Mouse (Mus musculus): ENCODE measurements around the gene Cfdp1.

The Cfdp1 gene

DNA sequence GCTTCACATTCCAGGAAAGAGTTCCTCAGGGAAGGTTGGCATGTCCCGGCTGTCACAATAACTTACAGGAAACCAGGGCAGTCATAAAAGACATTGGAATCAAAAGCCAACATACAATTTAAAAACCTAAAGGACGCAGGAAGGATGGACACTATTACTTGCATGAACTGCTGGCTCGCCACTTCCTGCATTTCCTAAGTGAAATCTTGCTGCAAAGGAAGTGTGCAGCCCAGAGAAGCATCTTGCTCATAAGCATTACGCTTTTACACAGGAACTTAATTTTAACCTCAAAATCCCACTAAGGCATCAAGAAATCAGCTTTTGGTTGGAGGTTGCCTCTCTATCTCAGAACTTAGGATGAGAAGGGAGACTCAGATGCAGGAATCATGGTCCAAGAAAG, 9.2 kb upstream of the Cfdp1 start:
- CTCF ChIA-PET: no interaction called here

DNA sequence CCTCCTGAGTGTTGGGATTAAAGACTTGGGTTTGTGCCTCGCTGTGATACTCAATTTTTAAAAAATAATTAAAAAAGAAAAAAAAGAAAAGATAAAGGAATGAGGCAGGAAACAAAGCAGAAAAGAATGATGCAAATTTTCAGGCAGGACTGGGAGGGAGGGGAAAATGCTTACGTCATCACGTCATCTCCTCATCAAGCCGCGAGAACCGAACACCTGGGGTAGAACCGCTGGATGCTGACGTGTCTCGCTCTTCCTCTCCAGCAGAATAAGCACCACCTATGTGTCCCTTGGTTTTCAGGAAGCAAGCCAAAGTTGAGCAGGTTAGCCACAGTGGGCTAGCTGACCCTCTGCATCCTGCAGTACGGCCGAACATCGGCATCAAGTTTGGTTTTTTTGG, 1.9 kb upstream of the Cfdp1 start:
- CTCF ChIA-PET: no interaction called here

DNA sequence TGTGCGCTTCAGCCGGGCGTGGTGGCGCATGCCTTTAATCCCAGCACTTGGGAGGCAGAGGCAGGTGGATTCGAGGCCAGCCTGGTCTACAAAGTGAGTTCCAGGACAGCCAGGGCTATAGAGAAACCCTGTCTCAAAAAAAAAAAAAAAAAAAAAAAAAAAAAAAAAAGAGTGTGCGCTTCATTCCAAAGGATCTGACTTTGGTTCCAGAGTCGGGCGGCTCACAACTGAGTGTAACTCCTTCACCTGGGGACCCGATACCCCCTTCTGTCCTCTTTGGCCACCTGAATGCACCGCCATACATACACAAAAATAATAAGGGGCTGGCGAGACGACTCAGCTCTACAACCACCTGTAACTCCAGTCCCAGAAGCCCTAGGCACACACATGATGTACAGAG, 872 bp downstream of the Cfdp1 start:
- CTCF ChIA-PET: interaction anchor here (0.7 to 1.2 kb wide), 2 partner anchors 24 to 591 kb away, joined by 3 to 16 read pairs; no protein-coding TSS in a partner anchor

DNA sequence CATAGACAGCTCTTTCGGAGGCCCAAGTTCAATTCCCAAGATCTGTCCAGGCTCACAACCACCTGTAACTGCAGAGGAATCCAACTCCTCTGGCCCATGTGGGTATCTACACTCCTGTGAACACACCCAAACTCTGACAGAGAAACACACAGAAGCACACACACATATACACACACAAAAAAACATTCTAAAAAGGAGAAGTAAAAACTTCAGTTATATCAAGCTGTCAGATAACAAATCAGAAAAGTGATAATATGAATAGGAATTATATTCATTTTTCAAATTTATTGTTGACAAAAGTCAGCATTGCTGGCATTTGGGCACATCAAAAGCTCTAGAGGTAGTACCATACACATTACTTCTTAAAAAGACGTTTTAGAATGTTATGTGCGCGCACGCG, 7.3 kb downstream of the Cfdp1 start:
- CTCF ChIA-PET: interaction anchor here (0.5 kb wide), 1 partner anchor 10 kb away, joined by 3 read pairs; no protein-coding TSS in a partner anchor

DNA sequence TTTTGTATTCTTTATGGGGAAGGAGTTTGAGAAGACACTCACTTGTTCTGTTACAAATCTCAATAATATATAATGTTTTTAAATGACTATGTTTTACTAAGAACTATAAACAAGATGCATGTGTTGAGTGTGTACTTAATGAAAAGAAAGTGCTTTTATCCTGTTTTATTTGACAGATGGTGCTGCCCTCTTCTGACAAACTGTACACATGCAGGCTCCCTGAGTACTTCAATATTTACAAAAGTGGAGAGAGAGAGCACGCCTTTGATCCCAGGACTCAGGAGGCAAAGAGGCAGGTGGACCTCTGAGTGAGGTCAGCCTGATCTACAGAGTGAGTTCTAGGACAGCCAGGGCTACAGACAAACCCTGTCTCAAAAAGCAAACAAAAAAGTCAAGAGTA, 18.6 kb downstream of the Cfdp1 start:
- CTCF ChIA-PET: no interaction called here

DNA sequence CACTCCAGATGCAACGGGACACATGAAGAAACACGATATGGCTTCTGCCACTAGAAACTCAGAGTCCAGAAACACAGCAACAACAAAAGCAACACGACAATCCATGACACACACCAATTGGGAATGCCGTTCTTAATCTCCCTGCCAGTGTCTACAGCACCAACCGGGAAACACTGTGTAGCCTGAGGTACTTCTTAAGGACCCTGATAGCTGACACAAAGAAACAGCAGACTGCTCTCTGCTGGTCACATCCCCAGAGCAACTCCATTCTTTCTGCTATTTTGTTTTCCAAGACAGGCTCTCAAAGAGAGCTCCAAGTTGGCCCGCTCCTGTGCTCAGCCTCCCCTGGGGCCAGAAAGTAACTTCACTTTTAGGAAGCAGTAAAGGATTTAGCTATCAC, 20.1 kb downstream of the Cfdp1 start:
- CTCF ChIA-PET: no interaction called here

DNA sequence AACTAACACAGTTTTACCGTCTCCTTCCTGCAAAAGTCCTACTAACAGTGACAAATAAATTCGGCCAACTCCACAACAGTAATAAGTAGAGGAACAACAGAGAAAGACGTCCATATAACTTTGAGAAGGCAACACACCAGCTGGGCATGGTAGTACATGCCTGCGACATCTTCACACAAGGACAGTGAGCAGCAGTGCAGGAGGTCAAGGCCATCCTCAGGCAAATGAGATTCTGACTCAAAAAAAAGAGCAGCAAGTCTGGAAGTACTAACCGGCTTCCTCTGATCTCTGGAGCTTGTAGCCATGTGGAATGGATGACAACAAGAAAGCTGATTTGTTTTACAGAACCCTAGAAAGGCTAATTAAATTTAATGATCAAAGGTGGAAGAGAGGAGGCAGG, 21.1 kb downstream of the Cfdp1 start:
- CTCF ChIA-PET: no interaction called here

DNA sequence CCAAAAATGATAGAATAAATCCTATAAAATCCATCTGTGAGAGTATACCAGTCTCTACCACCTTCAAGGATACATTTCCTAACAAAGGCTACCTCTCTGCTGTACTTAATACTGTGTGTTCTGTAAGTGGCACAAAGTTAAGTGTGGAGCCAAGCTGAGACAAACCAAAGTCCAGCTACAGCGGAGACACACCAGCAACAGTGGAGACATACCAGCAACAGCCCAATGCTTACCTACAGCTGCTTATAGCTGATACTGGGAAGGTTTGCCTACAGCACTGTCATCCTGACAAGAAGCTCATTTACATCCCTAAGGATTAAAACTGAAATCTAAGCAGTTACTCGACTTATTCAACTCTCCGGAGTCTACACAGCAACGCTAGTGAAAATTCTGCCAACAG, 22.1 kb downstream of the Cfdp1 start:
- CTCF ChIA-PET: no interaction called here

DNA sequence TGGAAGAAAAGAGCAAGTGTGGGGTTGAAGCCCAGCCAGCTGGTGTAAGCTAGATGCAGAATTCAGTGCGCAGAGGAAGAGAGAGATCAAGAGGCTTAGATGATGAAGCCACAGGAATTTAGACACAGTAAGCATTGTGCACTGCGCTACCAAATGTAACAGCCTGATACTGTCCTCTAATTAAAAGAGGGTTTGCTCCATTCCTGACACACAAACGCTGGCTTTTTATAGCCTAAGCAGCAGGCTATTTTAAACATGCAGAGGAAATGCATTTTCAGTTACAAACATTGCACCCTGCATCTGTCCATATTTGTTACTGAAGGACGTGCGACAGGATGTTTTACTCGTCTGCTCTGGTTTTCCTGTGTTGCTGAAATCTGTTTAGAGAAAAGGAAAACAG, 25.5 kb downstream of the Cfdp1 start:
- CTCF ChIA-PET: no interaction called here

DNA sequence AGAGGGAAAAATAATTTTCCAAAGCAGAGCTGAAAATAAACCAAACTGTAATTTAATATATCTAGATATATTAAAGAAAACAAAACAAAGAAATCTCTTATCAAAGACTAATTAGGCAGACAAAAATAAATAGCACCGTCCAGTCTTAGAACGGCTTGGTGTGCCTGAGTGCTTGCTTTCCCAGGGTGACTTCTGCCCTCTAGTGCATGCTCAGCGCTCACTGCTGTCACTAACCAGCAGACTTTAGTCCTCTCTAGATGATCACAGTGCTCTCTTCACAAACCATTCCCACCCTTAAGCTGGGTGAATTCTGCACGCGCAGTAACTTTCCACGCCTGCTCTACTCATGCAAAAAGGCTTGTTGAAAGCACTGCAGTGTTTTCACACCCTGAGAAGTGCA, 28.9 kb downstream of the Cfdp1 start:
- CTCF ChIA-PET: interaction anchor here (0.5 to 1.2 kb wide), 3 partner anchors 107 to 210 kb away, joined by 3 to 4 read pairs (median 3); no protein-coding TSS in a partner anchor

DNA sequence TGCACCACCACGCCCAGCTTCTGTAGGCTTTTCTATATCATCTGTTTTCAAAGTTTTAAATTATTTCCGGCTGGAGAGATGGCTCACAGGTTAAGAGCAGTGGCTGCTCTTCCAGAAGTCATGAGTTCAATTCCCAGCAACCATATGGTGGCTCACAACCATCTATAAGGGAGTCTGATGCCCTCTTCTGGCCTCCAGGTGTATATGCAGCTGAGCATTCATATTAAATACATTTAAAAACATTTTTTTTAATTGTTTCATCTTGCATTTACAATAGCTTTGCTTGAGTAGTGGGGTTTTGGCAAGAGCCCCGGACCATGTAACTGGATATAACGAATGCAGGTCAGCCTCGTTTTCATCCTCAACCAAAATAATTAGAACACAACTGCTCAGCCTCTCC, 29.8 kb downstream of the Cfdp1 start:
- CTCF ChIA-PET: interaction anchor here (1.2 kb wide), 1 partner anchor 211 kb away, joined by 3 read pairs; no protein-coding TSS in a partner anchor

DNA sequence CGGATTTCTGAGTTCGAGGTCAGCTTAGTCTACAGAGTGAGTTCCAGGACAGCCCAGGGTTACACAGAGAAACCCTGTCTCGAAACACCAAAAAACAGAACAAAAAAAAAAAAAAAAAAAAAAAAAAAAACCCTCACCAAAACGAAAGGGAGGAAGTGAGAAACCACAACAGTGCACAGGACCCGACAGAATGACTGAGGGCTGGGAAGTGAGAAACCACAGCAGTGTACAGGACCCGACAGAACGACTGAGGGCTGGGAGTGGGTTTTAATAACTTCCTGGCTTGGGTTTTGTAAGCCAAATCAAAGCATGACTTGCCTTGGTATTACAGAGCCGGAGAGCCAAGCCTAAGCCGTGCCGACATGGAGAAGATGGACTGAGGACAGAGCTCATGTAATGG, 32.9 kb downstream of the Cfdp1 start:
- CTCF ChIA-PET: interaction anchor here (0.8 to 1.3 kb wide), 2 partner anchors 9 to 109 kb away, joined by 3 read pairs; no protein-coding TSS in a partner anchor

DNA sequence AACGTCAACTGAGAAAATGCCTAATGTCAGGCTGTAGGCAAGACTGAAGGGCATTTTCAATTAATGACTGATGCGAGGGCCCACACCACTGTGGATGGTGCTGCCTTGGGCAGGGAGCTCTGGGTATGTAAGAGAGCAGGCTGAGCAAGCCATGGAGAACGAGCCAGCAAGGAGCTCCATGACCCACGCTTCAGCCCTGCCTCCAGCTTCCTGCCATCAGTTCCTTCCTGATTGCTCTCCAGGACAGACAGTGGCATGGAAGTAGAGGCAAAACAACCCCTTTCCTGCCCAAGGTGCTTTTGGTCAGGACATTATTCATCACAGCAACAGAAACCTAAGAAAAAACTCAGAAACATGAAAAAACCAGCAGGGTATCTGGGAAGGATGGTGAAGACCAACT, 33.4 kb downstream of the Cfdp1 start:
- CTCF ChIA-PET: interaction anchor here (0.7 kb wide), 1 partner anchor 57 kb away, joined by 3 read pairs; no protein-coding TSS in a partner anchor

DNA sequence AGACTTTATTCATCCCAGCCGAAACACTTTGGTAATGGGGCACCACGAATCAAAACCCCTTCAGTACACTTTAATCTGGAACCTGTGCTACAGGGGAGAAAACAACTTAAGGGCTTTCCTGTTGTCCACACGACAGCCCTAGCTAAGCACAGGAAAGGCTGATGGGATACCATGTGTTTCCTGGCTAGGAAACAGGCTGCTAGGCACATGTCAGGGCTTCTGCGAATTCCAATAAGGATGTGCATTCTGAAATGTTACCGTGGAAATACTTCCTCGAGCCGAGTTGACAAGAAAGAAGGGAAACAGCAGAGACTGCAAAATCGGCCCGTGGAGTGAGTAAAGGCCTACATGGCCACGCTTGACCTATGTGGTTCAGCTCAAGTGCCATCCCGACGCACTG, 34.1 kb downstream of the Cfdp1 start:
- CTCF ChIA-PET: interaction anchor here (0.7 kb wide), 1 partner anchor 56 kb away, joined by 3 read pairs; no protein-coding TSS in a partner anchor

DNA sequence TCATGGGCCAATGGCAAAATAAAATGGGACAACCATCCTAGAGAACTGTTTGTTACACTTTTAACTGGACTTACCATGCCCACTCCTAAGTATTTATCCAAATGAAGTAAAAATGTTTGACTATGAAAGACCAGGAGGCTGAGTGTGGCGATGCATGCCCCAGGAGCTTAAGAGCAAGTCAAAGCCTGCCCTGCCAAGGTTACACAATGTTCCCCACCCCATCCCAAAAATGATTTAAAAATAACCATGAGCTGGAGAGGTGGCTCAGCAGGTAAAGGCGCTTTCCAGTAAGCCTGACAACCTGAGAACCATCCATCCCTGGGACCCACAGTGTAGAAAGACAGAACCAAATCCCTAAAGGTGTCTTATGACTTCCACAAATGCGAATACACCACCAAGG, 35.5 kb downstream of the Cfdp1 start:
- CTCF ChIA-PET: interaction anchor here (0.6 kb wide), 1 partner anchor 819 kb away, joined by 3 read pairs; no protein-coding TSS in a partner anchor

DNA sequence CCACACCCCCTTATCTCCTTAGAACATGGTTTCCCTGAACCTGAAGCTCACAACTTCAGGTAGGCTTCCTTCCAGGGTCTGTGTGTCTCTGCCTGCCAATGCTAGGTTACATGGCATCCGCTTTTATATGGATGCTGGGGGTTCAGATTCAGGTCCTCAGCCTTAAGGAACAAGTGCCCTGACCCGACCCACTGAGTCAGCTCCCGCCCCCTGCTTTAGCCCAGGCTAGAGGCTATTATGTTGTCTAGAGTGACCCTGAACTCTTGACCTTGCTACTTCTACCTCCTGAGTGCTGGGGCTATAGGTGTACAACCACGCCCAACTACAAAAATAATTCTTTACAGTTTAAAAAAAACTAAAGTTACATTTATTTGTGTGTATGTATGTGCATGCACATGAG, 39.0 kb downstream of the Cfdp1 start:
- CTCF ChIA-PET: no interaction called here

DNA sequence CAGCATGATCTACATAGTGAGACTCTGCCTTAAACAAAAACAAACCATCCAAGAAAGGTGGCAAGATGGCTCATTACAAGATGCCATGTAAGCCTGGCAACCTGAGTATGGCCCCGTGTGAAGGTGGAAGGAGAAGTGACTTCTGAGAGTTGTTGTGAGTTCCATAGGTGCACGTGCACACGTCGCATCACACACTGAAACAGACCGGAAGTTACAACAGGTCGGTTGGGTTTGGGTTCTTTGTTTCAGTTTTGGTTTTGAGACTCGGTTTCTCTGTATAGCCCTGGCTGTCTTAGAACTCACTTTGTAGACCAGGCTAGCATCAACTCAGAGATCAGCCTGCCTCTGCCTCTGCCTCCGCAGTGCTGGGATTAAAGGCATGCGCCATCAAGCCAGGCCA, 40.3 kb downstream of the Cfdp1 start:
- CTCF ChIA-PET: no interaction called here

DNA sequence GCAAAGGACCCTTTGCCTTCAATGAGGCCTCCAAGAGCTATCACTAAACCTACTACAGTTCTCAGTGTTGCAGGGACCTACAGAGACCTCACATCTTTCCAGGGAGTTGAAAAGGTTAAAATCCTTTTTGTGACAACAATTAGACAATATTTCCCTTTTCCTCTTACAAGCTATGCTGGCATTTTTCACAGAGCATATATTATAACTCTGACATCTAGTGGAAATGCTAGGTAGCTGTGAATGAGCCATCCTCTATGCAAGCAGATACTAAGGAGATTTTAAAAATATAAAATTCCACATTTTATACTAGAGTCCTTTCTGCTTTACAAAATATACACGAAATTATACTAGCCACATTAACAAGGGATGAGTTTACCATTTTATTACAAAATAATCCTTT, 41.3 kb downstream of the Cfdp1 start:
- CTCF ChIA-PET: interaction anchor here (0.6 kb wide), 1 partner anchor 169 kb away, joined by 5 read pairs; no protein-coding TSS in a partner anchor

DNA sequence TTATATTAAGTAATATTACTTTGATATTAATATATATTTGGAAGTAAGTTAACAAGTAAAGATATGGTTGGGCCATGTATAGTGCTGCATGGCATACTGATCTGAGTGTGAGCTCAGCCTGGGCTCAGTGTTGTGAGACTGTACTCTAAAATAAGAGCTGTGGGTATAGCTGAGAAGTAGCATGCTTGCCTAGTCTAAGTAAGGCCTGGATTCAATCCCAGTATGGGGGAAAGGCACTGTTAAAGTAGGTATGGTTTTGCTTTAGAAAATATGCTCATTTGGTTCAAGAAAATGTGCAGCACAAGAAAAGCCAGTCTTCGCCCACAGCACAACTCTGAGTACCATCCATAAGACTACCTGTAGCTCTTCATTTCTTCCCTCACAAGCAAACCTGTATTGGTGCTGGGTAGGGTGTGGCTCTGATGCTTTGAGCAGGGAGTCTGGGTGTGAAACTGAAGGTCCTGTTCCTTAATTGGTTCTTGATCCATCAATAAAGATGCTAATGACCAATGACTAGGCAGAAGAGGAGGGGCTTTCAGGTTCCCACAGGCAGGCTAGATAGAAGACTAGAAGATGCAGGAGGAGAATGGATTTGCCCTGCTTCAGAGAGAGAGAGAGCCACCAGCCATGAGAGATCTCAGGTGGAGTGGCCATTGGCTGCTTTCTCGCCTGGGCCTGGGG, 43.3 kb downstream of the Cfdp1 start:
- CTCF ChIA-PET: no interaction called here

DNA sequence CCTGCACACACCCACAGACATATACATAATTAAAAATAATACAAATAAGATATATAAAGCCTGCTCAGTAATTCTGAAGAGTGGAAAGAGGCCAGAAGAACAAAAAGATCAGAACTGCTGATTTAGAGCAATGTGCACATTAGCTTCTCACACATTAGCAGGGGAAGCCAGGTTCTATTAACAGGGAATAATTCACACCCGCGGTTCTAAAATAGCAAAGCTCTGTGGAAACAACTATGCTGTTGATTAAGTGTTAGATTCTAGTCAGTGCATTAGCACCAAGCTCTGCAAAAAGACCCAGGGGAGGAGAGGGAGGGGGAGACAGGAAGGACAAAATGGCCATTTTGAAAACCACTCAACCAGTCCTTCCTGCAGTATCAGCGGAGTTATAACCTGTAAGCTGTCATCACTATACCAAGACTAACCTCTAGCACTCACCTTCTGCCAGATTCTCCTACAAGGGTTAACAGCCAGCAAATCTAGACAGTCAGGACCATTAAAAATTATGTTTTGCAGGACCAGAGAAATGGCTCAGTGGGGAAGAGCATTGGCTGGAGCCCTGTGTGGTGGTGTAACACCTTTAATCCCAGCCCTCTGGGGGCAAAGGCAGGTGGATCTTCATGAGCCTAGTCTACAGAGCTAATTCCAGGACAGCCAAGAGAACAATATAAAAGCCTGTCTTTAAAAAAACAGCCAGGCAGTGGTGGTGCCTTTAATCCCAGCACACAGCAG, 45.0 kb downstream of the Cfdp1 start:
- CTCF ChIA-PET: no interaction called here

DNA sequence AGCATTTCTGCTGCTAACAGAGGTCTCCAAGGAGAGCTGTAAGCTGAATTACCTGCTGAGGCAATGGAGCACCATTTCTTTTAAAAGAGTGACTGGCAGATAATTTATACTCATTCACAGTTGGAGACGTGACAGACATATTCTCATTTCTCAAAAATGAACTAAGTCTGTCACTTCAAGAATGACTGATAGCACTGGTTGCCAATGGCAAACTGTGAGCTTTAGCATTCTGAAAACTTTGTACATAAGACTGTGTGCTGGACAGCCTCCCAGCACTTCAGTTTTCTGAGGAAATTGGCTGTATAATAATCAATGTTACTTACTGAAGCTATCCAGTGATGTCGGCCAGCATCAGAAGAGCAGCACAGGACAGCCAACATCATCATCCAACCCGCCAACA, 46.1 kb downstream of the Cfdp1 start:
- CTCF ChIA-PET: interaction anchor here (0.7 kb wide), 1 partner anchor 113 kb away, joined by 6 read pairs; no protein-coding TSS in a partner anchor

DNA sequence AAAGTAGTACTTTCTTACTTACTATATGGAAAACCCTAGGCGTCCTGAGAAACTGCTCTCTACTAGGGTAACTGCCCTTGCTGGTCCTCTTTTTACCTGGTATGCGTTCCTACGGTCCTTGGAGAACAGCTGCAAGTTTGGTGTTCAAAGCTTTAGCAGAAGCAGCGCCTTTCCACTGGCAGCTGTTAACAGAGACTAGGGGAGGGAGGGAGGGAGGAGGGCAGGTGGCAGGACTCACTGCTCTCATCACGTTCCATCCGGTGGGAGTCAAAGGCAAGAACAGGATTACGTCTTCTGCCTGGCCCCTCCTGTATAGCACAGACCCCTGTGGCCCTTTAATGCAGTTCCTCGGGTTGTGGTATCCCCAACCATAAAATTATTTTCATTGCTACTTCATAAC, 50.7 kb downstream of the Cfdp1 start:
- CTCF ChIA-PET: no interaction called here

DNA sequence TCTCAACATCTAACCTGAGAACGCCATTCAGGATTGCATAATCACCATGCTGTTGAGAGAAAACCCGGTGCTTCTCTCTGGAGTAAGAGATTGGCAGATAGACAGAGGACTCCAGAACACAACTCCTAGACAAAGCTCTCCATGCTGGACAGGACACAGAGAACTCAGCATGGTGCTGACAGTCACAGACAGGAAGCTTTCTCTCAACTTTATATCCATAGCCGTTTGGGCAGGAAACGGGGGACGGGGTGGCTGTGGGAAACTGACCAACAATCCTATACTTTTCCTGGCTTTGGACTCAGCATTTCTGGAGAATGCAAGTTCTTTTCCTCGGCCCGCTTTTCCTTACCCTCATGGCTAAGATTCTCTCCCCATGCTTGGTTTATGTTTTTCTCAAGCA, 51.8 kb downstream of the Cfdp1 start:
- CTCF ChIA-PET: no interaction called here

Data from spleen, embryonic (tissue).